Mouse (Mus musculus): ENCODE measurements around the gene Cdan1. TPM values are rescaled to one million over a fixed set of nuclear protein-coding genes. Genes with fewer than 3 reads are reported as not detected.

The Cdan1 gene
- polyA plus RNA-seq, 1 experiment = 102 TPM

GRCm38 (mm10) chr2:120761922-120762321, 88.0 kb downstream of the Cdan1 start:
- Histone ChIP-seq H3K27ac (ENCODE audit: control insufficient read depth, insufficient read depth, low read length) (no peak overlapping the region), H3K4me1 (replicated peaks; ENCODE audit: control insufficient read depth, insufficient read depth, low read length) (no peaks in the 10 kb centered on the region), H3K4me3 (ENCODE audit: control insufficient read depth, insufficient read depth, low read length) (no peak overlapping the region), H3K27me3 (ENCODE audit: control insufficient read depth, insufficient read depth, low read length) (no peaks in the 10 kb centered on the region), H3K36me3 (ENCODE audit: control insufficient read depth, insufficient read depth, low read length) (no peaks in the 10 kb centered on the region)
- no peak for DNase-seq
- TF ChIP-seq POLR2A (IDR thresholded peaks at IDR 0.05; ENCODE audit: control insufficient read depth, extremely low read depth, insufficient read depth, low read length, poor library complexity) = no peak
- TF ChIP-seq CTCF (IDR thresholded peaks at IDR 0.05; ENCODE audit: borderline replicate concordance, control insufficient read depth, extremely low read depth, insufficient read depth, low read length, poor library complexity) = no peak

GRCm38 (mm10) chr2:120748041-120748440, 101.9 kb downstream of the Cdan1 start:
- Histone ChIP-seq H3K36me3 (ENCODE audit: control insufficient read depth, insufficient read depth, low read length) (peaks cover 9% of the 10 kb centered on the region; the same call in 1 of the 2 replicates), H3K4me1 (replicated peaks; ENCODE audit: control insufficient read depth, insufficient read depth, low read length) (no peaks in the 10 kb centered on the region)
- WGBS = 98% methylated on average over 2 of the region's 2 CpGs

GRCm38 (mm10) chr2:120745496-120745895, 104.4 kb downstream of the Cdan1 start:
- TF ChIP-seq POLR2A (IDR thresholded peaks at IDR 0.05; ENCODE audit: control insufficient read depth, extremely low read depth, insufficient read depth, low read length, poor library complexity) (no peak), CTCF (IDR thresholded peaks at IDR 0.05; ENCODE audit: borderline replicate concordance, control insufficient read depth, extremely low read depth, insufficient read depth, low read length, poor library complexity) (no peak)
- H3K4me1 ChIP-seq (replicated peaks; ENCODE audit: control insufficient read depth, insufficient read depth, low read length) = no peaks in the 10 kb centered on the region
- H3K27me3 ChIP-seq (ENCODE audit: control insufficient read depth, insufficient read depth, low read length) = no peaks in the 10 kb centered on the region
- no peak overlapping the region for H3K27ac ChIP-seq (ENCODE audit: control insufficient read depth, insufficient read depth, low read length)
- no peak for DNase-seq
- H3K4me3 ChIP-seq (ENCODE audit: control insufficient read depth, insufficient read depth, low read length) = no peak overlapping the region
- peaks cover 9% of the 10 kb centered on the region; the same call in 1 of the 2 replicates for H3K36me3 ChIP-seq (ENCODE audit: control insufficient read depth, insufficient read depth, low read length)
- 97% methylated on average over 1 of the region's 1 CpGs for WGBS

More at GRCm38 (mm10) chr2:120748041-120748440, 101.9 kb downstream of the Cdan1 start:
- no peak for DNase-seq
- H3K4me3 ChIP-seq (ENCODE audit: control insufficient read depth, insufficient read depth, low read length) = no peak overlapping the region
- TF ChIP-seq CTCF (IDR thresholded peaks at IDR 0.05; ENCODE audit: borderline replicate concordance, control insufficient read depth, extremely low read depth, insufficient read depth, low read length, poor library complexity) (no peak), POLR2A (IDR thresholded peaks at IDR 0.05; ENCODE audit: control insufficient read depth, extremely low read depth, insufficient read depth, low read length, poor library complexity) (no peak)
- H3K27me3 ChIP-seq (ENCODE audit: control insufficient read depth, insufficient read depth, low read length) = no peaks in the 10 kb centered on the region
- H3K27ac ChIP-seq (ENCODE audit: control insufficient read depth, insufficient read depth, low read length) = no peak overlapping the region

GRCm38 (mm10) chr2:120731877-120732530, 117.9 kb downstream of the Cdan1 start:
- H3K4me3 ChIP-seq (ENCODE audit: control insufficient read depth, insufficient read depth, low read length) = peak overlapping the region; percentile 91; the same call in 1 of the 2 replicates
- H3K27ac ChIP-seq (ENCODE audit: control insufficient read depth, insufficient read depth, low read length) = peak overlapping the region; percentile 38
- no peak for DNase-seq
- TF ChIP-seq POLR2A (IDR thresholded peaks at IDR 0.05; ENCODE audit: control insufficient read depth, extremely low read depth, insufficient read depth, low read length, poor library complexity) (no peak), CTCF (IDR thresholded peaks at IDR 0.05; ENCODE audit: borderline replicate concordance, control insufficient read depth, extremely low read depth, insufficient read depth, low read length, poor library complexity) (no peak)
- H3K36me3 ChIP-seq (ENCODE audit: control insufficient read depth, insufficient read depth, low read length) = peaks cover 8% of the 10 kb centered on the region
- 47% methylated on average over 7 of the region's 7 CpGs for WGBS
- no peaks in the 10 kb centered on the region for H3K27me3 ChIP-seq (ENCODE audit: control insufficient read depth, insufficient read depth, low read length)
- peaks cover 15% of the 10 kb centered on the region for H3K4me1 ChIP-seq (replicated peaks; ENCODE audit: control insufficient read depth, insufficient read depth, low read length)

- peak; percentile 48; the same call in 1 of the 2 replicates for TF ChIP-seq CTCF (IDR thresholded peaks at IDR 0.05; ENCODE audit: borderline replicate concordance, control insufficient read depth, extremely low read depth, insufficient read depth, low read length, poor library complexity)
- TF ChIP-seq POLR2A (IDR thresholded peaks at IDR 0.05; ENCODE audit: control insufficient read depth, extremely low read depth, insufficient read depth, low read length, poor library complexity) = peak; percentile 94
- Histone ChIP-seq H3K36me3 (ENCODE audit: control insufficient read depth, insufficient read depth, low read length) (peaks cover 15% of the 10 kb centered on the region), H3K4me3 (ENCODE audit: control insufficient read depth, insufficient read depth, low read length) (peak overlapping the region; percentile 91), H3K4me1 (replicated peaks; ENCODE audit: control insufficient read depth, insufficient read depth, low read length) (peaks cover 15% of the 10 kb centered on the region), H3K27ac (ENCODE audit: control insufficient read depth, insufficient read depth, low read length) (peak overlapping the region; percentile 38), H3K27me3 (ENCODE audit: control insufficient read depth, insufficient read depth, low read length) (no peaks in the 10 kb centered on the region)
- peak; percentile 92 for DNase-seq
- WGBS = under 1% methylated on average over 60 of the region's 61 CpGs
Measured at GRCm38 (mm10) chr2:120731167-120731862, 118.6 kb downstream of the Cdan1 start.

- WGBS = under 1% methylated on average over 50 of the region's 50 CpGs
- no peaks in the 10 kb centered on the region for H3K27me3 ChIP-seq (ENCODE audit: control insufficient read depth, insufficient read depth, low read length)
- DNase-seq = peak; percentile 52
- TF ChIP-seq POLR2A (IDR thresholded peaks at IDR 0.05; ENCODE audit: control insufficient read depth, extremely low read depth, insufficient read depth, low read length, poor library complexity) = no peak
- TF ChIP-seq CTCF (IDR thresholded peaks at IDR 0.05; ENCODE audit: borderline replicate concordance, control insufficient read depth, extremely low read depth, insufficient read depth, low read length, poor library complexity) = no peak; the same call in 1 of the 2 replicates
- peaks cover 15% of the 10 kb centered on the region for H3K4me1 ChIP-seq (replicated peaks; ENCODE audit: control insufficient read depth, insufficient read depth, low read length)
- H3K27ac ChIP-seq (ENCODE audit: control insufficient read depth, insufficient read depth, low read length) = no peak overlapping the region
- H3K36me3 ChIP-seq (ENCODE audit: control insufficient read depth, insufficient read depth, low read length) = peaks cover 21% of the 10 kb centered on the region
- peak overlapping the region; percentile 91 for H3K4me3 ChIP-seq (ENCODE audit: control insufficient read depth, insufficient read depth, low read length)
Measured at GRCm38 (mm10) chr2:120730639-120731166, 119.2 kb downstream of the Cdan1 start.
